Mouse (Mus musculus) inflammation-experienced regulatory T-cells, adult 6 months (primary cell): Measurements from ENCODE around the gene Epha5. TPM values are rescaled to one million over a fixed set of nuclear protein-coding genes. Genes with fewer than 3 reads are reported as not detected.

Experiments
- ATAC-seq: one replicate; pipeline ENCODE4 v1.8.0; 2017
- polyA plus RNA-seq, 3 experiments: library from polyadenylated mRNA; unstranded; fragments of 100-300 nt; shearing (Covaris generic); gene quantifications; one replicate each; pipeline ENCODE4 v1.2.1; 2017

Epha5 gene
- polyA plus RNA-seq, 3 experiments from 2014 or later, result not detected

GRCm38 (mm10) chr5:84298878-84299736, 118.1 kb downstream of the Epha5 start:
- ATAC-seq, result no peak

- no peak for ATAC-seq
Measured at GRCm38 (mm10) chr5:84289429-84289977, 127.7 kb downstream of the Epha5 start.

DNA sequence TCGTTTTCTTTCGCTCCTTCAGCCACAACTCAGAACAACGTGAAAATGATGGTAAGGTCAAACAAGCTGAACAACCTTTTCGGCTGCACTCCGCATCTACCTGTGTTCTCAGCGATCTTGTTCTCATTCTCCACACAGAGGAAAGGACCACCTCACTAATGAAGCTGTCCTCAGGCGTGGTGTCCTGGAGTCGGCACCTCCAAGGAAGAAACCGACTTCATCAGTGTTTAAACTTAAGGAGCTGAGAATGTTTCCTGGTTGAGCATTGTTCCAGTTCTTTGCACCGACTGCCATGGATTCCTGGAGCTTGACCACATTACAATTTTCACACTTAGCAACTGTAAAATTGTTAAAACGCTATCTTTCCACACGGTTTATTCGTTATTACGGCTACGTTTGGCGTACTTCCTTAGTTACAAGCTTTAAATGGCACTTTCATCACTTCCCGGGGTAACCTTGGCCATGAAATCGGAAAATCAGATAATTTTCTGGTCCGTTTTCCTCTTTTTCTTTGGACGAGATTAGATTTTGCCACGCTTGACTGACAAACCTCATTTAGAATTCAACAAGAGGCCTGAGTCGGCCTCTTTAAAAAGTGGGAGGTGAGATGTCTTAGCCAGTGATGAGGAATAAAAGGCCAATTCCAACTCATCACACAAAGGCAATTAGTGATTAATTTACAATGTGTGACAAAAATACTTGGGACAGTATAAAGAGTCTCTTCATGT, 135.7 kb downstream of the Epha5 start:
- ATAC-seq, result no peak

DNA sequence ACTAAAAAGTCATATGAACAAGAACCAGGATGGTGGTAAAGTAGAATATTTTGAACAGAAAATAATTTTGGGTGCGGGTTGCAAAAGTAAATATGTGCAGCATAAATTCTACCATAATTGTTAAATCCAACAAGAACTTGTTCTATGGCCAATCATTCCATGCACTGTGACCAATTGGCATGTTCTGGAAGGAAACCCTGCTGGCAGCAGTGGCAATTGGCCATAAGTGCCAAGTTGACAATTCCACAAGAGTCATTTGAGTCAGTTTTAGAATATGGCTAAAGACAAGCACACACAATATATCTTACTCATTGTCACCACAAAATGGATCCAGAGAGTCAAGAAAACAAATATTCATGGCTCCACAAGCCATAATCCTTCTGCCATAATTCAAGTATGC, 140.2 kb downstream of the Epha5 start:
- ATAC-seq, result no peak

- ATAC-seq, result no peak
Measured at GRCm38 (mm10) chr5:84265407-84265806, 151.8 kb downstream of the Epha5 start.

DNA sequence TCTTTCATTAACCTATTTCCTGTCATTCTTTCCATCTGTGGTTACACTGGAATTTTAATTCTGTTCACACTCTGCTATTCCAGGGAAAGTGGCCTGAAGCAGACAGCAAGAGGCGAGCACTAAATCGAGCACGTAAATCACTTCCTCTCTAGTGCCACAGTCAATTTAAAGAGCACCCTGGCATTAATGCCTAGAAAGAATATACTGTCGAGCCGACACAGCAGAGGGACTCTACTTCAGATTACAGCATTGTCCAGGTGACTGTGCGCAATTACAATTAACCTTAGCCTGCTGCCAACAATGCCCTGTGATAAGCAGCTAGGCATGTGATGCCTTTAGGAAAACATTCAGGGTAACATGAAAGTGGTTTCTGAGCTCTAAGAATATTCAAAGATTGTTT, 153.2 kb downstream of the Epha5 start:
- no peak for ATAC-seq

DNA sequence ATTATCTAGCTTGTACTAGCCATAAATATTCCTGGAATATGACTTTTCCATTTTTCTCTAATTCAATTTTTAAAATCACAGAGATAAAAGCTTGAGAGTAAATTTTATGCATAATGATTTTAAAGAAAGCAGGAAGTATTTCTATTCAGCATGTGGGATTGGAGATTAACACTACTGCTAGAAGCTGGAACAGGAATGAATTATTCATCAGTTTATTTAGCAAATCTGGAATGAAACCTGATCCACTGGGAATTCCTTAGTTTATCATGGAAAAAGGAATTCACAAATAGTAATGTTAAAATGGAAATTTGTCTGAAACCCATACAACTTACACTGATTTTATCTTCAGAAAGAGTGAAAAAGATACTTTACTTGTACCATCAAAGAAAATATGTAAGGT, 187.2 kb downstream of the Epha5 start:
- ATAC-seq, result no peak

GRCm38 (mm10) chr5:84208609-84209008, 208.6 kb downstream of the Epha5 start:
- ATAC-seq, result no peak

GRCm38 (mm10) chr5:84193348-84193747, 223.8 kb downstream of the Epha5 start:
- no peak for ATAC-seq

DNA sequence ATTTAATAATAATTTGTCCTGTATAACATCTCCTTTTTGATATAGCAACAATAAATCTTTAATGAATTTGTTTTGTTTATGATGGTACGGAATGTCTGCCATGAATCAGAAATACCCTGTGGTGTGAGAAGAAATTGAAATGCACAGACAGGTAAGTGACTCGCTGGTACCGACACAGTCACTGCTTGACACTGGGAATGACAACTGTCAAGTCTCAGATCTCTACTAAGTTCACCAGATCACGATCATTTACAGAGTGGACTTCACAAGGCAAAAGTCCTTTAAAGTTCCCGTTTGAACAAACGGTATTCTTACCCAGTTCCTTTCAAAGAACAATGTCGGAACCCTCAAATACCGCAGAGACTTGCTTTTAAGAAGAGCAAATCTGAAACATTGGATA, 233.0 kb downstream of the Epha5 start:
- no peak for ATAC-seq

- ATAC-seq, result no peak
Measured at GRCm38 (mm10) chr5:84153095-84153494, 264.1 kb downstream of the Epha5 start.

DNA sequence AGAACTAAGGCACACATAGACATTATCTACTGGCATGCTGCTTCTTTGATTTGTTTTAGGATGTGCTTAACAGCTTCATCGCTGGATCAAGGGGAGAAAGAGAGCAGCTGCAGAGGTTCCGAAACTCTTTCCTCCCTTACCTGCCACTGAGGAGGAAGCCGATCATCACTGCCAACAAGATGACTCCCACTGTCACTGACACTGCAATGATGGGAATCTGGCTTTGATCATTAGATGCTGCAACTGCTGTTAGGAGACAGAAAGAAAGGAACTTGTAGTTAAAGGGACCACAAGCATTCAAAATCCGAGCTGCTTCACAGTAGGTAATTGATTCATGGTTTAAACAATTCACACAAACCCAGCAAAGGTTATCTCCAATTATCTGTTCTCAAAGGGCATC, 275.0 kb downstream of the Epha5 start:
- no peak for ATAC-seq

DNA sequence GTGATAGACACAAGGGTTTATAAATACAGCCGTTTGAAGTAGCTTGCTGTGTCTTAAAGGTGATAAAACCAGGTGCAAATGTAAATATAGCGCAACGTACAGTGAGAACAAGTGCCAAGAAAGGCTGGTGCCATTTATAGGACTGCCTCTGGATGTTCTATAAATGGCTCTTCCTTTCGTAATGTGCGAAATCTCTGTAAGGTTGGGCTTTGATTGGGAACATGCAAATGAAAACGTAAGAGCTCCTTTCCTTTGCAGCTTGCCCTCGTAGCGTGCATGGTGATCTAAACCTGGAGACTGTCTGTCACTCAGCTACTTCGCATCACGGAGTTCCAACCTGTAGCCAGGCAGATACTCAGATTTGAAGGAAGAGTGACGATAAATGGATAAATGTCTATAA, 321.2 kb downstream of the Epha5 start:
- no peak for ATAC-seq

DNA sequence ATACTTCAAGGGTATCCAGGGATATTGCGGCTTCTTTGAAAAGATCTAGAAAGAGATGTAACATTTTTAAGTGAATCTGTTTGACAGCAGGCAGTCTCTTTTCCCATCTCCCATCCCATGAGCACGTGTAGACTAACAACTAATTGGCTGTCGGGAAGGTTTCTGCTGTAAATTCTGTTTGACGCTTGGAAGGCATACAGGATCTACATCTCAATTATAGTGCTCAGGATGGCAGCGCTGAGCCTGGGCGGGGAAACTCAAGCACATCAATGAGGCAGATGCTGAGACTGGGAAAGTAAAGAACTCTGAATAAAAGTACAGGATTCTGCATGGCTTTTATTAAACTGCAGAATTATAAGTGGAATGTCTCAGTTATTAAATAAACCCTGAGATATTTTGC, 335.9 kb downstream of the Epha5 start:
- ATAC-seq, result no peak

DNA sequence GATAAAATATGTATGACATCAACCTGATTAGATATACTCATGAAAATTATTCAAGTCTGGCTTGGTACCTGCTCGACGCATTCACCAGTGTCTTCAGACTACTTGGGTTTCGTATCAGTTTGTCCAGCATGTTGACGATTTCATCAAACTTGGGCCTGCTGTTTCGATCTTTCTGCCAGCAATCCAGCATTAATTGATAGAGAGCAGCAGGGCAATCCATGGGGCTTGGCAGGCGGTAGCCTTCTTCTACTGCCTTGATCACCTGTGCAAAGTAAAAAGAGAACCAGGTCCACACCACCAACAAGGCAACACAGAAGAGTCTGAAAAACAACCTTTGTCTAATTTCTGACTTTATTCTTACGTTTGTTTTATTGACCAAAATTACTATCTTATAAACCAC, 346.2 kb downstream of the Epha5 start:
- no peak for ATAC-seq

GRCm38 (mm10) chr5:84053880-84054279, 363.3 kb downstream of the Epha5 start:
- ATAC-seq, result no peak

- no peak for ATAC-seq
Measured at GRCm38 (mm10) chr5:84037250-84037963, 379.8 kb downstream of the Epha5 start.
